Mouse (Mus musculus) forebrain, embryonic 15.5 days (tissue): ENCODE data around the gene Frmd4b. TPM values are rescaled to one million over a fixed set of nuclear protein-coding genes. Genes with fewer than 3 reads are reported as not detected.
A peak's percentile ranks its signal among the peaks of the same experiment; 100 is the strongest.

ENCODE experiments used
- ATAC-seq: fragments of 200-750 bp; cut with Nextera tagmentation; replicated peaks from 2 replicates; pipeline ENCODE4 v1.8.0; 2017; ENCODE audit warnings: mild to moderate bottlenecking, moderate TSS enrichment, moderate library complexity
- H3K27ac ChIP-seq: fragments of 300-500 bp; sonication (generic); replicated peaks from 2 replicates; pipeline ENCODE4 v1.5.1; 2015; ENCODE audit warnings: mild to moderate bottlenecking, inconsistent platforms
- H3K27me3 ChIP-seq: fragments of 300-500 bp; sonication (generic); 2 replicates; pipeline ENCODE4 v1.6.1; 2015; ENCODE audit warnings: inconsistent platforms
- H3K36me3 ChIP-seq: fragments of 300-500 bp; sonication (generic); 2 replicates; pipeline ENCODE4 v1.6.1; 2015; ENCODE audit warnings: mild to moderate bottlenecking, inconsistent platforms
- H3K4me1 ChIP-seq: fragments of 300-500 bp; sonication (generic); 2 replicates; pipeline ENCODE4 v1.6.1; 2015; ENCODE audit warnings: inconsistent platforms
- H3K4me2 ChIP-seq: fragments of 300-500 bp; sonication (generic); replicated peaks from 2 replicates; pipeline ENCODE4 v1.6.1; 2015; ENCODE audit warnings: mild to moderate bottlenecking, inconsistent platforms
- H3K4me3 ChIP-seq: fragments of 300-500 bp; sonication (generic); 2 replicates; pipeline ENCODE4 v1.5.1; 2015; ENCODE audit warnings: mild to moderate bottlenecking, inconsistent platforms
- H3K9ac ChIP-seq: fragments of 300-500 bp; sonication (generic); replicated peaks from 2 replicates; pipeline ENCODE4 v1.6.1; 2015; ENCODE audit warnings: mild to moderate bottlenecking, inconsistent platforms
- H3K9me3 ChIP-seq: fragments of 300-500 bp; sonication (generic); 2 replicates; pipeline ENCODE4 v1.6.1; 2016; ENCODE audit warnings: inconsistent platforms
- WGBS: fragments of 180-500 bp; shearing (Covaris S2); methylation state at CpG from one replicate; pipeline ENCODE4 v1.1.7; 2015; ENCODE audit warnings: mixed read lengths; 5-methylcytosine and 5-hydroxymethylcytosine counted together
- polyA plus RNA-seq: library from polyadenylated mRNA; unstranded; fragments of >200 nt; fragmentation: Nextera tagmentation; extraction: Ambion mirVana; gene quantifications from 2 replicates; pipeline ENCODE4 v1.2.1, GENCODE M21; 2015

Frmd4b gene
- polyA plus RNA-seq, 1 experiment from 2014 or later: 49.0 TPM

DNA sequence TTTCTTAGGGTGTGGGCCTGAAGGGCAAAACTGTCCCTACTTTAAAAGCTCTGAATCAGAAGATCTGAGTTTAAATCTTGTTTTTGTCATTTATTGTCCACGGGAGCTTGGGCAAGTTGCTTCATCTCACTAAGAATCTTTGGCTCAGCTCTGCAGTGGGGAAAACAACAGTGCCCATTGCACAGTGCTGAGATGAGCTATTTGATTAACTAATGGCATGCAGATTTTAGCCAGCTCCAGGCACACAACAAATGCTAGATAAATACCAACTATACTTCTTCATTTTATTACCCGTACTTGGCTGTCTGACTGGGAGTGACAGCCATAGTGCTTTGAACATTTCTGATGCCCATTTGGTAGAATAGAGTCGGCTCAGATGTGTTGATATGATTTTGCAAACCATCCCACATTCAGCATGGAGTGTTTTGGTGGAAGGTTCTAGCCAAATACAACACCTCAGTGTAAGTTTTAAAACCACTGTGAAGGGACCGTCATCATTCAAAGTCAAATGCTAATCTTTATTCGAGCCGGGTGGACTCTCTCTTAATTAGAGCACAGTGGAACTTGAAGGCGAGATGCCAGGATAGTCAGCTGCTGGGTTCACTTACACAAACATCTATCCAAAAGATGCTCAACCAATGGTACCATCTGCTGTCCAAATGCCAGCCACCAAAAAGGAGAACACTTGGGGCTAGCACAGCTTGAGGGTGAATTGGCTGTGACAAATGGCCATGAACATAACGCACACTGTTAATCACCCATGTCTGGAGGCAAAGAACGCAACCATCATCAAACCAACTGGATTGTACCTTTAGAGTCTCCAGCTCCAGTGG is 313.8 kb downstream of the Frmd4b start:
- Histone ChIP-seq H3K27me3 (no peaks in the 10 kb centered on the region), H3K4me2 (no peak overlapping the region), H3K36me3 (peaks cover 24% of the 10 kb centered on the region), H3K4me3 (no peak overlapping the region), H3K27ac (no peak overlapping the region), H3K9me3 (no peaks in the 10 kb centered on the region), H3K4me1 (peaks cover 26% of the 10 kb centered on the region), H3K9ac (no peak overlapping the region)
- 47% methylated on average over 9 of the region's 9 CpGs for WGBS
- ATAC-seq: peak; percentile 62

DNA sequence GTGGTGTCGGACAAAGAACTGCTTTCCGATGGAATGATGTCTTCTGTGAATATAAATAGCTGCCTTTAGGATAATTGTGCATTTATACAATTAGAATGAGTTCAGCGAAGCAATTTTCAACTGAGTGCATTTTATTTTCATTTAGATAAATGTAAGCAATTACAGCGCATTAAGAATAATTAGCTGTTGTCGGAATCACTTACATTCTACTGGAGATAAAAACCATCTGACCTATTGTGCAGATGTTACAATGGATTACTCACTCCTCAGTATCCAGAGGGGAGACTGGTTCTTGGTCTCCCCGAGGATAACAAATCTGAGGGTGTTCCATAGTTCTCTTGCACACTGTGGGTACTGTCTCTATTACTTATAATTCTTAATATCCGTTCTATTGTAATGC is 315.0 kb downstream of the Frmd4b start:
- Histone ChIP-seq H3K9ac (no peak overlapping the region), H3K4me3 (no peak overlapping the region), H3K27ac (no peak overlapping the region), H3K9me3 (no peaks in the 10 kb centered on the region), H3K4me1 (peaks cover 26% of the 10 kb centered on the region), H3K27me3 (no peaks in the 10 kb centered on the region), H3K4me2 (no peak overlapping the region), H3K36me3 (peaks cover 30% of the 10 kb centered on the region)
- no peak for ATAC-seq
- 57% methylated on average over 7 of the region's 7 CpGs for WGBS

DNA sequence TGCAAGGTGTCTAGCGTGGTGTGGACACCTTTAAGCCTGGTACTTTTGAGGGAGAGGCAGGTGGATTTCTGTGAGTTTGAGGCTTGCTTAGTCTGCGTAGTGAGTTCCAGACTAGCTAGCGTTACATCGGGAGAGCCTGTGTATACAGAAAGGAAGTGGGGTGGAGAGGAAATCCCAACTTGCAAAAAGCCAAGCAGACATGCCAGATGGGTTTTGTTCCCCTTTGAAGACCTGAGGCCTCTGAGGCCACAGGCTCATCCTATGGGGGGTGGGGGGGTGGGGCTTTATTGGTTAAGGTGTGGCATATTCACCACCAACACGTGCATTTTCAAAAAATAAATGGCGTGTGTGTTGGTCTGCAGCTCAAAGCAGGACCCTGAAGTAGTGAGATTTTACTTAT is 316.7 kb downstream of the Frmd4b start:
- Histone ChIP-seq H3K27ac (no peak overlapping the region), H3K27me3 (no peaks in the 10 kb centered on the region), H3K36me3 (peaks cover 37% of the 10 kb centered on the region), H3K9me3 (no peaks in the 10 kb centered on the region), H3K4me1 (peaks cover 25% of the 10 kb centered on the region), H3K9ac (no peak overlapping the region), H3K4me2 (no peak overlapping the region), H3K4me3 (no peak overlapping the region)
- WGBS: 91% methylated on average over 6 of the region's 6 CpGs
- ATAC-seq: no peak

DNA sequence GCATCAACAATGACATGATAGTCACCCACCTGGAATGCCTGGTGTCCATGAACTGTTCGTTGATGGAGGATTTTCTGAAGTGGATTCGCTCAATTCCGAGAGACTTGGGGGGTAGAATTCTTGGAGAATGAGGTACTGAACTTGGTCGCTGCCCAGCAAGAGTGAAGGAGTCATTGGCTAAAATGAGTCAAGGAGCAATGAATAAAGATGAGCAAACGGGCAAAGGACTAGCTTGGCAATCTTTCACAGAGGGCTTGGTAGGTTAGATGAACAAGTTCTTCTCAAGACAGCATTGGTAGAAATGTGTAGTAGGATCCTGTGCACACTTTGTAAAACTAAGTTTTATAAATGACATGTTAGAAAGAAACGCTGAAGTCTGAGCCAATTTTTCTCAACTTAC is 317.2 kb downstream of the Frmd4b start:
- no peaks in the 10 kb centered on the region for H3K27me3 ChIP-seq
- WGBS: 95% methylated on average over 6 of the region's 6 CpGs
- ATAC-seq: no peak
- H3K9me3 ChIP-seq: no peaks in the 10 kb centered on the region
- H3K4me1 ChIP-seq: peaks cover 20% of the 10 kb centered on the region
- H3K9ac ChIP-seq: no peak overlapping the region
- H3K27ac ChIP-seq: no peak overlapping the region
- H3K4me2 ChIP-seq: no peak overlapping the region
- H3K36me3 ChIP-seq: peaks cover 41% of the 10 kb centered on the region
- no peak overlapping the region for H3K4me3 ChIP-seq

GRCm38 (mm10) chr6:97297151-97297550 is 320.2 kb downstream of the Frmd4b start:
- H3K27ac ChIP-seq: no peak overlapping the region
- H3K27me3 ChIP-seq: no peaks in the 10 kb centered on the region
- peaks cover under 1% of the 10 kb centered on the region; the same call in 1 of the 2 replicates for H3K4me1 ChIP-seq
- H3K4me2 ChIP-seq: no peak overlapping the region
- H3K4me3 ChIP-seq: no peak overlapping the region
- peaks cover 38% of the 10 kb centered on the region for H3K36me3 ChIP-seq
- no peak for ATAC-seq
- no peaks in the 10 kb centered on the region for H3K9me3 ChIP-seq
- 89% methylated on average over 3 of the region's 3 CpGs for WGBS
- no peak overlapping the region for H3K9ac ChIP-seq

- ATAC-seq: no peak
- Histone ChIP-seq H3K4me1 (peaks cover 6% of the 10 kb centered on the region), H3K27ac (no peak overlapping the region), H3K27me3 (no peaks in the 10 kb centered on the region), H3K36me3 (peaks cover 38% of the 10 kb centered on the region), H3K9ac (no peak overlapping the region), H3K4me3 (no peak overlapping the region), H3K9me3 (no peaks in the 10 kb centered on the region), H3K4me2 (no peak overlapping the region)
- 95% methylated on average over 21 of the region's 21 CpGs for WGBS
These were observed 321.3 kb downstream of the Frmd4b start for GRCm38 (mm10) chr6:97295866-97296527.

DNA sequence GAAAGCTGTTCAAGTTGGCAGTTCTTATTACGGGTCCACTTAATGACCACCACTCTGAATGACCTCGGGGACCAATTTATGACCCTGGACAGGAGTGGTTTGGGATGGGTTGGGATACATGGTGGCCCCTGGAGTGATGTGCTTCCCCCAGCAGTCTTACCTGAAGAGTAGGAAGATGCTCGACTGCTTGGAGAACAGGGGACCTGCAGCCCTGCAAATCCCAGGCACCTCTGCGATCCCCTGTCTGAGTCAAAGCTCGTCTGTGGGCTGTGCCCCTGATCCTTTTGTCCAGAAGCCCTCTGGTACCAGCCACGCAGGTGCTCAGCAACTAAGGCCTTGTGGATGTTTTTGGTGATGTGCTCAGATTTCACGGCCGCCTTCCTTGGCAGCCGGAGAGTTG is 321.9 kb downstream of the Frmd4b start:
- H3K36me3 ChIP-seq: peaks cover 36% of the 10 kb centered on the region

GRCm38 (mm10) chr6:97293667-97294569 is 323.4 kb downstream of the Frmd4b start:
- Histone ChIP-seq H3K9ac (no peak overlapping the region), H3K27me3 (no peaks in the 10 kb centered on the region), H3K4me3 (no peak overlapping the region), H3K9me3 (no peaks in the 10 kb centered on the region), H3K4me1 (peaks cover 11% of the 10 kb centered on the region), H3K27ac (no peak overlapping the region), H3K4me2 (no peak overlapping the region), H3K36me3 (peaks cover 33% of the 10 kb centered on the region)
- no peak for ATAC-seq
- WGBS: 88% methylated on average over 12 of the region's 12 CpGs

More for the DNA sequence above, 321.9 kb downstream of the Frmd4b start:
- Histone ChIP-seq H3K4me2 (no peak overlapping the region), H3K4me3 (no peak overlapping the region), H3K4me1 (peaks cover 11% of the 10 kb centered on the region), H3K9me3 (no peaks in the 10 kb centered on the region), H3K9ac (no peak overlapping the region), H3K27ac (no peak overlapping the region), H3K27me3 (no peaks in the 10 kb centered on the region)
- 92% methylated on average over 9 of the region's 9 CpGs for WGBS
- no peak for ATAC-seq

DNA sequence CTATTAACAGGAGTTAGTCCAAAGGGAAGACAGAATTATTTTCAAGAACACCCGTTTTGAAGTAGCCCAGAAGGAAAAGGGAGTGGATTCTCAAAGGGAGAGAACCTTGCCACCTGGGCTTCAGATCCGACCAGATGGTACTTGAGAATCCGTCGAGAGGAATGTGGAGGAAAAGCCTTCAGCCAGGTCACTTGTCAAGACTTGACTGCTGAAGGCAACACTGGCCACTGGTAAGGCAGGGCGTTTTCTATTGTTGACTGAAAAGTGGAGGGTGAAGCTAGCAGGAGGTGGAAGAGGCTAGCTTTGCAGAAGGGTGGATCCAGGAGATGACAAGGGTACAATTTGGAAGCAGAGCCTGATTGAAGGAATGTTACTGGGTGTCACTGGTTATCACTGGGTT is 324.4 kb downstream of the Frmd4b start:
- no peak overlapping the region for H3K4me3 ChIP-seq
- H3K27me3 ChIP-seq: no peaks in the 10 kb centered on the region
- no peak overlapping the region for H3K4me2 ChIP-seq
- H3K9me3 ChIP-seq: no peaks in the 10 kb centered on the region
- peaks cover 11% of the 10 kb centered on the region for H3K4me1 ChIP-seq
- no peak overlapping the region for H3K9ac ChIP-seq
- ATAC-seq: no peak
- H3K27ac ChIP-seq: no peak overlapping the region
- peaks cover 28% of the 10 kb centered on the region for H3K36me3 ChIP-seq
- WGBS: 82% methylated on average over 5 of the region's 5 CpGs

GRCm38 (mm10) chr6:97292096-97292495 is 325.2 kb downstream of the Frmd4b start:
- ATAC-seq: no peak
- Histone ChIP-seq H3K4me2 (no peak overlapping the region), H3K27me3 (no peaks in the 10 kb centered on the region), H3K27ac (no peak overlapping the region), H3K4me3 (no peak overlapping the region), H3K36me3 (peaks cover 28% of the 10 kb centered on the region), H3K9ac (no peak overlapping the region), H3K9me3 (no peaks in the 10 kb centered on the region), H3K4me1 (peaks cover 11% of the 10 kb centered on the region)
- WGBS: 95% methylated on average over 3 of the region's 3 CpGs

- no peaks in the 10 kb centered on the region for H3K27me3 ChIP-seq
- WGBS: 30% methylated on average over 21 of the region's 21 CpGs
- H3K4me2 ChIP-seq: no peak overlapping the region
- H3K4me3 ChIP-seq: no peak overlapping the region
- H3K9ac ChIP-seq: no peak overlapping the region
- ATAC-seq: peak; percentile 43; the same call in 1 of the 2 replicates
- H3K36me3 ChIP-seq: peaks cover 21% of the 10 kb centered on the region
- 0 out of 2 replicates have a peak overlapping the region, but pooled peaks have one; percentile 17 for H3K27ac ChIP-seq
- H3K4me1 ChIP-seq: peaks cover 11% of the 10 kb centered on the region
- H3K9me3 ChIP-seq: no peaks in the 10 kb centered on the region
These were observed 326.0 kb downstream of the Frmd4b start for GRCm38 (mm10) chr6:97291159-97291908.
